Mouse (Mus musculus) intestine, embryonic 16.5 days (tissue): ENCODE measurements around the gene Tmem221. TPM values are rescaled to one million over a fixed set of nuclear protein-coding genes. Genes with fewer than 3 reads are reported as not detected.

Experiments
- ATAC-seq: fragments of 200-750 bp; cut with Nextera tagmentation; 2 replicates; pipeline ENCODE4 v1.8.0; 2017; ENCODE audit warnings: moderate TSS enrichment, moderate library complexity
- H3K27ac ChIP-seq: fragments of 300-500 bp; sonication (generic); 2 replicates; pipeline ENCODE4 v1.5.1; 2014; ENCODE audit warnings: mild to moderate bottlenecking, low read length
- H3K27me3 ChIP-seq: fragments of 300-500 bp; sonication (generic); replicated peaks from 2 replicates; pipeline ENCODE4 v1.6.1; 2014; ENCODE audit warnings: low read length, control low read depth, mixed read lengths; ENCODE audit not compliant: control insufficient read depth, insufficient read depth
- H3K36me3 ChIP-seq: fragments of 300-500 bp; sonication (generic); 2 replicates; pipeline ENCODE4 v1.6.1; 2014; ENCODE audit warnings: low read length, control low read depth; ENCODE audit not compliant: control insufficient read depth, insufficient read depth
- H3K4me1 ChIP-seq: fragments of 300-500 bp; sonication (generic); 2 replicates; pipeline ENCODE4 v1.6.1; 2014; ENCODE audit warnings: low read length, control low read depth, mixed read lengths; ENCODE audit not compliant: control insufficient read depth, insufficient read depth
- H3K4me2 ChIP-seq: fragments of 300-500 bp; sonication (generic); 2 replicates; pipeline ENCODE4 v1.6.1; 2014; ENCODE audit warnings: low read depth, low read length, control low read depth
- H3K4me3 ChIP-seq: fragments of 300-500 bp; sonication (generic); 2 replicates; pipeline ENCODE4 v1.5.1; 2014; ENCODE audit warnings: mild to moderate bottlenecking, low read length
- H3K9ac ChIP-seq: fragments of 300-500 bp; sonication (generic); 2 replicates; pipeline ENCODE4 v1.6.1; 2014; ENCODE audit warnings: low read depth, low read length
- H3K9me3 ChIP-seq: fragments of 300-500 bp; sonication (generic); 2 replicates; pipeline ENCODE4 v1.6.1; 2016; ENCODE audit warnings: low read length, control low read depth; ENCODE audit not compliant: control insufficient read depth
- WGBS: fragments of 180-500 bp; shearing (Covaris S2); extraction: QIAGEN DNeasy Blood & Tissue Kit; methylation state at CpG from one replicate; pipeline ENCODE4 v1.1.7; 2014; 5-methylcytosine and 5-hydroxymethylcytosine counted together
- polyA plus RNA-seq: library from polyadenylated mRNA; unstranded; fragments of >200 nt; fragmentation: Nextera tagmentation; extraction: Ambion mirVana; gene quantifications from 2 replicates; pipeline ENCODE4 v1.2.1, GENCODE M21; 2015

Gene Tmem221
- polyA plus RNA-seq, 1 experiment from 2014 or later = 1.8 TPM

- Histone ChIP-seq H3K9ac (no peak overlapping the region), H3K4me1 (no peaks in the 10 kb centered on the region), H3K27me3 (no peaks in the 10 kb centered on the region; the same call in 1 of the 2 replicates), H3K36me3 (0 out of 2 replicates have a peak, but pooled peaks cover 7% of the 10 kb centered on the region), H3K4me2 (no peak overlapping the region), H3K4me3 (no peak overlapping the region), H3K9me3 (no peaks in the 10 kb centered on the region), H3K27ac (no peak overlapping the region)
- WGBS = 65% methylated on average over 9 of the region's 9 CpGs
- ATAC-seq = no peak
These were observed 21.5 kb upstream of the Tmem221 start for GRCm38 (mm10) chr8:71580201-71580600.

GRCm38 (mm10) chr8:71579476-71579875, 20.8 kb upstream of the Tmem221 start:
- H3K27ac ChIP-seq = no peak overlapping the region
- 90% methylated on average over 14 of the region's 14 CpGs for WGBS
- H3K4me3 ChIP-seq = no peak overlapping the region
- ATAC-seq = no peak
- H3K27me3 ChIP-seq = no peaks in the 10 kb centered on the region; the same call in 1 of the 2 replicates
- 0 out of 2 replicates have a peak, but pooled peaks cover 7% of the 10 kb centered on the region for H3K36me3 ChIP-seq
- no peaks in the 10 kb centered on the region for H3K9me3 ChIP-seq
- H3K4me1 ChIP-seq = no peaks in the 10 kb centered on the region
- no peak overlapping the region for H3K4me2 ChIP-seq
- H3K9ac ChIP-seq = no peak overlapping the region

GRCm38 (mm10) chr8:71579009-71579408, 20.3 kb upstream of the Tmem221 start:
- H3K4me3 ChIP-seq = no peak overlapping the region
- 63% methylated on average over 1 of the region's 1 CpGs for WGBS
- no peak for ATAC-seq

GRCm38 (mm10) chr8:71577856-71578387, 19.3 kb upstream of the Tmem221 start:
- Histone ChIP-seq H3K36me3 (0 out of 2 replicates have a peak, but pooled peaks cover 3% of the 10 kb centered on the region), H3K27me3 (no peaks in the 10 kb centered on the region; the same call in 1 of the 2 replicates), H3K4me2 (no peak overlapping the region), H3K9me3 (no peaks in the 10 kb centered on the region), H3K4me1 (no peaks in the 10 kb centered on the region), H3K9ac (no peak overlapping the region), H3K27ac (no peak overlapping the region), H3K4me3 (no peak overlapping the region)
- 59% methylated on average over 4 of the region's 4 CpGs for WGBS
- no peak for ATAC-seq

More at GRCm38 (mm10) chr8:71579009-71579408, 20.3 kb upstream of the Tmem221 start:
- H3K27me3 ChIP-seq = no peaks in the 10 kb centered on the region; the same call in 1 of the 2 replicates
- no peaks in the 10 kb centered on the region for H3K9me3 ChIP-seq
- 0 out of 2 replicates have a peak, but pooled peaks cover 5% of the 10 kb centered on the region for H3K36me3 ChIP-seq
- no peaks in the 10 kb centered on the region for H3K4me1 ChIP-seq
- H3K4me2 ChIP-seq = no peak overlapping the region
- H3K9ac ChIP-seq = no peak overlapping the region
- no peak overlapping the region for H3K27ac ChIP-seq

- no peaks in the 10 kb centered on the region; the same call in 1 of the 2 replicates for H3K27me3 ChIP-seq
- 71% methylated on average over 1 of the region's 1 CpGs for WGBS
- H3K4me3 ChIP-seq = no peak overlapping the region
- ATAC-seq = no peak
- no peaks in the 10 kb centered on the region for H3K9me3 ChIP-seq
- no peak overlapping the region for H3K27ac ChIP-seq
- no peaks in the 10 kb centered on the region for H3K36me3 ChIP-seq
- H3K4me2 ChIP-seq = no peak overlapping the region
- peaks cover 5% of the 10 kb centered on the region; the same call in 1 of the 2 replicates for H3K4me1 ChIP-seq
- H3K9ac ChIP-seq = no peak overlapping the region
These were observed 16.3 kb upstream of the Tmem221 start for GRCm38 (mm10) chr8:71575020-71575419.

GRCm38 (mm10) chr8:71574426-71574825, 15.8 kb upstream of the Tmem221 start:
- no peak overlapping the region for H3K4me2 ChIP-seq
- no peaks in the 10 kb centered on the region for H3K36me3 ChIP-seq
- H3K27me3 ChIP-seq = no peaks in the 10 kb centered on the region; the same call in 1 of the 2 replicates
- ATAC-seq = no peak
- H3K9ac ChIP-seq = no peak overlapping the region
- no peaks in the 10 kb centered on the region for H3K9me3 ChIP-seq
- no peak overlapping the region for H3K4me3 ChIP-seq
- H3K4me1 ChIP-seq = peaks cover 6% of the 10 kb centered on the region; the same call in 1 of the 2 replicates
- no peak overlapping the region for H3K27ac ChIP-seq
- WGBS = 79% methylated on average over 7 of the region's 7 CpGs

- H3K27me3 ChIP-seq = no peaks in the 10 kb centered on the region
- ATAC-seq = no peak
- no peaks in the 10 kb centered on the region for H3K36me3 ChIP-seq
- no peak overlapping the region for H3K4me3 ChIP-seq
- H3K9ac ChIP-seq = 0 out of 2 replicates have a peak overlapping the region, but pooled peaks have one; percentile 11
- H3K4me1 ChIP-seq = peaks cover 16% of the 10 kb centered on the region
- H3K9me3 ChIP-seq = no peaks in the 10 kb centered on the region
- WGBS = 73% methylated on average over 9 of the region's 9 CpGs
- no peak overlapping the region for H3K4me2 ChIP-seq
- no peak overlapping the region; the same call in 1 of the 2 replicates for H3K27ac ChIP-seq
These were observed 14.4 kb upstream of the Tmem221 start for GRCm38 (mm10) chr8:71572847-71573633.

- H3K9ac ChIP-seq = no peak overlapping the region
- peaks cover 16% of the 10 kb centered on the region for H3K4me1 ChIP-seq
- H3K4me2 ChIP-seq = no peak overlapping the region
- WGBS = 79% methylated on average over 2 of the region's 2 CpGs
- no peak for ATAC-seq
- no peaks in the 10 kb centered on the region for H3K36me3 ChIP-seq
- H3K27ac ChIP-seq = no peak overlapping the region
- H3K9me3 ChIP-seq = no peaks in the 10 kb centered on the region
- no peak overlapping the region for H3K4me3 ChIP-seq
- no peaks in the 10 kb centered on the region for H3K27me3 ChIP-seq
These were observed 13.4 kb upstream of the Tmem221 start for GRCm38 (mm10) chr8:71572077-71572476.

GRCm38 (mm10) chr8:71570291-71570954, 11.8 kb upstream of the Tmem221 start:
- Histone ChIP-seq H3K27me3 (no peaks in the 10 kb centered on the region), H3K9me3 (no peaks in the 10 kb centered on the region), H3K36me3 (no peaks in the 10 kb centered on the region), H3K4me3 (peak overlapping the region; percentile 73), H3K4me1 (peaks cover 16% of the 10 kb centered on the region), H3K27ac (peak overlapping the region; percentile 76), H3K4me2 (peak overlapping the region; percentile 94), H3K9ac (peak overlapping the region; percentile 76)
- WGBS = under 1% methylated on average over 41 of the region's 41 CpGs
- peak; percentile 90 for ATAC-seq
